Mouse (Mus musculus): Measurements from ENCODE around the gene Brd4. TPM values are rescaled to one million over a fixed set of nuclear protein-coding genes. Genes with fewer than 3 reads are reported as not detected.
A peak's percentile ranks its signal among the peaks of the same experiment; 100 is the strongest.

The Brd4 gene
- polyA plus RNA-seq, 1 experiment from 2014 or later, result 73.9 TPM

- 90% methylated on average over 1 of the region's 1 CpGs for WGBS
- no peak overlapping the region for H3K4me3 ChIP-seq (replicated peaks)
- ATAC-seq (ENCODE audit: low FRiP score), result no peak
- no peak overlapping the region for H3K9ac ChIP-seq (replicated peaks)
- H3K9me3 ChIP-seq (replicated peaks), result no peaks in the 10 kb centered on the region
- no peak overlapping the region for H3K27ac ChIP-seq (replicated peaks)
- H3K4me1 ChIP-seq, result peaks cover 18% of the 10 kb centered on the region
- H3K36me3 ChIP-seq, result no peaks in the 10 kb centered on the region
- H3K27me3 ChIP-seq (replicated peaks), result no peaks in the 10 kb centered on the region
- H3K4me2 ChIP-seq, result no peak overlapping the region
Measured at GRCm38 (mm10) chr17:32277201-32277600, 7.3 kb downstream of the Brd4 start.

- no peak for ATAC-seq (ENCODE audit: low FRiP score)
- no peak overlapping the region for H3K4me3 ChIP-seq (replicated peaks)
- no peak overlapping the region for H3K4me2 ChIP-seq
- no peaks in the 10 kb centered on the region for H3K9me3 ChIP-seq (replicated peaks)
- H3K4me1 ChIP-seq, result peaks cover 10% of the 10 kb centered on the region; the same call in 1 of the 2 replicates
- H3K9ac ChIP-seq (replicated peaks), result no peak overlapping the region
- 91% methylated on average over 3 of the region's 3 CpGs for WGBS
- H3K27ac ChIP-seq (replicated peaks), result no peak overlapping the region
- no peaks in the 10 kb centered on the region for H3K36me3 ChIP-seq
- no peaks in the 10 kb centered on the region for H3K27me3 ChIP-seq (replicated peaks)
Measured at GRCm38 (mm10) chr17:32275568-32275967, 9.0 kb downstream of the Brd4 start.

- ATAC-seq (ENCODE audit: low FRiP score), result no peak
- no peak overlapping the region for H3K4me3 ChIP-seq (replicated peaks)
- H3K4me2 ChIP-seq, result no peak overlapping the region
- no peaks in the 10 kb centered on the region for H3K9me3 ChIP-seq (replicated peaks)
- H3K27me3 ChIP-seq (replicated peaks), result no peaks in the 10 kb centered on the region
- H3K27ac ChIP-seq (replicated peaks), result no peak overlapping the region
- no peaks in the 10 kb centered on the region for H3K36me3 ChIP-seq
- 91% methylated on average over 7 of the region's 7 CpGs for WGBS
- H3K9ac ChIP-seq (replicated peaks), result no peak overlapping the region
- peaks cover 16% of the 10 kb centered on the region for H3K4me1 ChIP-seq
Measured at GRCm38 (mm10) chr17:32269151-32269550, 15.4 kb downstream of the Brd4 start.

GRCm38 (mm10) chr17:32268540-32268960, 16.0 kb downstream of the Brd4 start:
- Histone ChIP-seq H3K36me3 (no peaks in the 10 kb centered on the region), H3K27ac (replicated peaks) (no peak overlapping the region), H3K27me3 (replicated peaks) (no peaks in the 10 kb centered on the region), H3K9ac (replicated peaks) (no peak overlapping the region), H3K4me3 (replicated peaks) (no peak overlapping the region), H3K4me1 (peaks cover 22% of the 10 kb centered on the region), H3K4me2 (no peak overlapping the region), H3K9me3 (replicated peaks) (no peaks in the 10 kb centered on the region)
- 82% methylated on average over 3 of the region's 3 CpGs for whole genome bisulfite sequencing
- no peak for ATAC-seq (ENCODE audit: low FRiP score)

DNA sequence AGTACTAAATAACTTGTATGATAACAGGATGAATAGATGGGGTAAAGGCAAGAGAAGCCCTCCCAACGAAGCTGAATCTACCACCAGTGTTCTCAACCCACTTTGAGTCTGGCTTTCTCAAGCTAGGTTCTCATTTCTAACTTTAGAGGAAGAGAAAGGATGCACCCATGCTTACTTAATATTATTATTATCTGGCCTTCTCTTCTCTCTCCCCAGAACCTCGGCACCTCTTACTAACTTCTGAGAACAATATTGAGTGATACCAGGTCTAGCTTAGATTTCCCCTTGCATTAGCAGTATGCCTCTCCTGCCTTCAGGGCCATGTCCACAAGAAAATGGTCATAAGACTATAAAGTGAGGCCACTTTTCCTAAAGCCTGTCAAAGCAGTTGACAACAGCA, 16.4 kb downstream of the Brd4 start:
- no peak overlapping the region for H3K4me3 ChIP-seq (replicated peaks)
- no peak overlapping the region for H3K9ac ChIP-seq (replicated peaks)
- H3K4me2 ChIP-seq, result no peak overlapping the region
- 0 out of 2 replicates have a peak overlapping the region, but pooled peaks have one; percentile 13 for H3K27ac ChIP-seq (replicated peaks)
- H3K9me3 ChIP-seq (replicated peaks), result no peaks in the 10 kb centered on the region
- ATAC-seq (ENCODE audit: low FRiP score), result no peak
- peaks cover 22% of the 10 kb centered on the region for H3K4me1 ChIP-seq
- 57% methylated on average over 2 of the region's 2 CpGs for WGBS
- no peaks in the 10 kb centered on the region for H3K36me3 ChIP-seq
- no peaks in the 10 kb centered on the region for H3K27me3 ChIP-seq (replicated peaks)

DNA sequence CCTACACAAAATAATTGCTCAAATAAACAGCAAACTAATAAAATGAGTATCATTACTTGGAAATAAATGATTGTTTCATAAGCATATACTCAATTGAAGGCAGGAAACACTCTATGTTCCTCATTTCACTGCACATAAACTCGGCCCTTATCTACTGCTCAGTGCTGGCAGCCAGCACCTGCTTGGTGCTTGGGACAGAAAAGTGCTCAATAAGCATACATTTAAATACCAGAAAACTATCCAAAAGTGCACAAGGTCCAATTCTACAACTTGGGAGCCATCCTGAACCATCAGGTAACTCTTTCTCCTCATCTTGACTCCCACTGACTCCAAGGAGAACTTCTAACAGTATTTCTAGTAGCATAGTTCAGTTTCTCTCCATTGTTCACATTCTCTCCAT, 16.9 kb downstream of the Brd4 start:
- 85% methylated on average over 1 of the region's 1 CpGs for WGBS

DNA sequence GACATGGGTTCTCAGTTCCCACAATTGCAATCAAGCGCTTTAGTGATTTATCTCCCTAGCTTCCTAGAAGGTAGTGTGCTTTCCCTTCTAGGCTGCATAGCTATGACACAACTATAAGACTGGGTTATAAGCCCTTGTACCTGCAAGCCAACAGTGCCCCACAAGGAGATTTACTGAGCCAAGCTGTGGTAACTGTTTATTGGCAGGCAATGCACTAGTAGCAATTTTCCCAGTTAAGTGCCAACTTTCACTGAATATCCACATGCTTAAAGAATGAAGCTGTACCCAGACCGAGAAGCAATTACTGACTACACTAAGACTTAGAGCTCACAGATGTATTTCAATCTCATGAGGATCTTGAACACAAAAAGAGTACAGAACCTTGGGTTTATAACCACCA, 20.9 kb downstream of the Brd4 start:
- Histone ChIP-seq H3K9ac (replicated peaks) (no peak overlapping the region), H3K36me3 (no peaks in the 10 kb centered on the region), H3K27me3 (replicated peaks) (no peaks in the 10 kb centered on the region), H3K4me1 (peaks cover 21% of the 10 kb centered on the region), H3K27ac (replicated peaks) (no peak overlapping the region), H3K4me2 (no peak overlapping the region), H3K9me3 (replicated peaks) (no peaks in the 10 kb centered on the region), H3K4me3 (replicated peaks) (no peak overlapping the region)
- ATAC-seq (ENCODE audit: low FRiP score), result no peak
- 78% methylated on average over 2 of the region's 2 CpGs for WGBS

More for the DNA sequence above, 16.9 kb downstream of the Brd4 start:
- H3K27ac ChIP-seq (replicated peaks), result 0 out of 2 replicates have a peak overlapping the region, but pooled peaks have one; percentile 13
- H3K9me3 ChIP-seq (replicated peaks), result no peaks in the 10 kb centered on the region
- no peaks in the 10 kb centered on the region for H3K27me3 ChIP-seq (replicated peaks)
- no peak overlapping the region for H3K4me2 ChIP-seq
- ATAC-seq (ENCODE audit: low FRiP score), result no peak
- H3K4me1 ChIP-seq, result peaks cover 26% of the 10 kb centered on the region
- H3K36me3 ChIP-seq, result no peaks in the 10 kb centered on the region
- no peak overlapping the region for H3K9ac ChIP-seq (replicated peaks)
- no peak overlapping the region for H3K4me3 ChIP-seq (replicated peaks)

DNA sequence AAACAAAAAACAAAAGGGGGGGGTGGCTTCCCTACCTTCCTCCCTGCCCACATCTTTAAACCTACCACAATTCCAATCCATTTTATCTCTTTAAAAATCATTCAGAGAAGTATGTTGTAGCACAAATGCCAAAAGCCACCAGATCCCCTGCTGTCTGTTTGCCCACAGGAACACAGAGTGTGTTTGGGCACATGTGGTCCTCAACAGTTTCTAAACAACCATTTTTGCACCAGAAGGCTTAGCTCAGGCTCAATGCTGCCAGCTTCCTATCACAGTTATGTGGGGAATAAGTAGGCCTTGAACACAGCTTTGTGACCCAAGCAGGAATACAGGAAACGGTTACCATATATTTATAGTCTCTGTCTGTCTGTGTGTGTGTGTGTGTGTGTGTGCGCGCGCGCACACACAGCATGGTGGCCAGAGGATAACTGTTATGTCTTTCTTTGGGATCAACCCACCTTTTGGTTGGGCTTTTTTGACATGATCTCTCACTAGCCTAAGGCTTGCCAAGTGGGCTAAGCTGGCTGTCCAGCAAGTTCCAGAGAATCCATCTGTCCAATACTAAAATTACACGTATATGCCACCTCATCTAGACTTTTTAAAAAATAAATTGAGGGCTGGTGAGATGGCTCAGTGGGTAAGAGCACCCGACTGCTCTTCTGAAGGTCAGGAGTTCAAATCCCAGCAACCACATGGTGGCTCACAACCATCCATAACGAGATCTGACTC, 21.5 kb downstream of the Brd4 start:
- Histone ChIP-seq H3K27me3 (replicated peaks) (no peaks in the 10 kb centered on the region), H3K9ac (replicated peaks) (no peak overlapping the region), H3K4me1 (peaks cover 17% of the 10 kb centered on the region), H3K27ac (replicated peaks) (no peak overlapping the region), H3K9me3 (replicated peaks) (no peaks in the 10 kb centered on the region), H3K4me2 (no peak overlapping the region), H3K4me3 (replicated peaks) (no peak overlapping the region), H3K36me3 (no peaks in the 10 kb centered on the region)
- ATAC-seq (ENCODE audit: low FRiP score), result no peak
- WGBS, result 92% methylated on average over 8 of the region's 8 CpGs

GRCm38 (mm10) chr17:32258869-32259268, 25.7 kb downstream of the Brd4 start:
- WGBS, result 97% methylated on average over 2 of the region's 2 CpGs
- no peak overlapping the region for H3K4me3 ChIP-seq (replicated peaks)
- no peak for ATAC-seq (ENCODE audit: low FRiP score)

DNA sequence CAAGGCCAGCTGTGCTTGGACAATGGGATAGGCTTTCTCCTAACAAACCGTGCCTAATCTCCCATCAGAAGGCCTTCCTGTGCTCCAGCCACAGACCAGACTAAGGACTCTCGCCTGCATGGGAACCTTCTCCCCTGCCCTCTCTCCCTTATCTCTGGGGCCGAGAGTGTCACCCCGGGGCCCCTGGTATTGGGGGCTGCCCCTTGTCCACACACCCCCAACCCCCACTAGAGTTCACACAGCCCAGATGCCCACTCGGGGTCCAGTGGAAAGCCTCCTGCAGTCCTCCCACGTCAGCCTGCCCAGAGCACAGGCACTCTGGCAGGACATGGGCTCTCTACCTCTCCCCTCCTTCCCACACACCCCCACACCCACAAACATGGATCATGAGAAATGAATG, 26.6 kb downstream of the Brd4 start:
- H3K27ac ChIP-seq (replicated peaks), result no peak overlapping the region
- H3K9me3 ChIP-seq (replicated peaks), result no peaks in the 10 kb centered on the region
- WGBS, result 48% methylated on average over 6 of the region's 6 CpGs
- H3K9ac ChIP-seq (replicated peaks), result no peak overlapping the region
- no peak overlapping the region for H3K4me3 ChIP-seq (replicated peaks)
- ATAC-seq (ENCODE audit: low FRiP score), result no peak
- H3K4me2 ChIP-seq, result no peak overlapping the region
- no peaks in the 10 kb centered on the region for H3K27me3 ChIP-seq (replicated peaks)
- H3K4me1 ChIP-seq, result peaks cover 10% of the 10 kb centered on the region
- no peaks in the 10 kb centered on the region for H3K36me3 ChIP-seq

More at GRCm38 (mm10) chr17:32258869-32259268, 25.7 kb downstream of the Brd4 start:
- H3K27me3 ChIP-seq (replicated peaks), result no peaks in the 10 kb centered on the region
- H3K27ac ChIP-seq (replicated peaks), result no peak overlapping the region
- H3K36me3 ChIP-seq, result no peaks in the 10 kb centered on the region
- H3K9me3 ChIP-seq (replicated peaks), result no peaks in the 10 kb centered on the region
- no peak overlapping the region for H3K9ac ChIP-seq (replicated peaks)
- no peak overlapping the region for H3K4me2 ChIP-seq
- peaks cover 11% of the 10 kb centered on the region for H3K4me1 ChIP-seq

DNA sequence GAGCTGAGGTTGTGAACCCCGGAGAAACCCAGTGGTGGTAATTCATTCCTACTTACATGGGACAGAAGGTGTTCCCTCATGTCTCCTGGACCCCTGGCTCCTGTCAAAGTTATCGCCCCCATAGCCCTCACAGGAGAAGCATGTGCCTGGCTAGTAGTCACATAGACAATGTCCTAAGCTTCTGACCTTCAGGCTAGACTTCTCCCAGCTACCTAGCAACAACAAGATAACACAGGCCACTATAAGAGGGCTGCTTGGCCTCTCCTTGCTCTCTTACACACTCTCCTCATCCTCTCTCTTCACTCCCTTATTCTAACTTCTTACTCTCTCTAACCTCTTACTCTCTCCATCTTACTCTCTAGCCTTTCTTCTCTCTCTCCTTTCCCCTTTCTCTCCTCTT, 27.1 kb downstream of the Brd4 start:
- no peak for ATAC-seq (ENCODE audit: low FRiP score)
- H3K4me3 ChIP-seq (replicated peaks), result no peak overlapping the region
- H3K27me3 ChIP-seq (replicated peaks), result no peaks in the 10 kb centered on the region
- H3K9ac ChIP-seq (replicated peaks), result no peak overlapping the region
- no peaks in the 10 kb centered on the region for H3K9me3 ChIP-seq (replicated peaks)
- no peak overlapping the region for H3K4me2 ChIP-seq
- H3K36me3 ChIP-seq, result no peaks in the 10 kb centered on the region
- 94% methylated on average over 2 of the region's 2 CpGs for WGBS
- H3K4me1 ChIP-seq, result peaks cover 8% of the 10 kb centered on the region
- H3K27ac ChIP-seq (replicated peaks), result no peak overlapping the region

- H3K9ac ChIP-seq (replicated peaks), result no peak overlapping the region
- H3K27ac ChIP-seq (replicated peaks), result no peak overlapping the region
- no peaks in the 10 kb centered on the region for H3K36me3 ChIP-seq
- 81% methylated on average over 2 of the region's 2 CpGs for WGBS
- no peak for ATAC-seq (ENCODE audit: low FRiP score)
- no peak overlapping the region for H3K4me2 ChIP-seq
- H3K9me3 ChIP-seq (replicated peaks), result no peaks in the 10 kb centered on the region
- peaks cover 8% of the 10 kb centered on the region for H3K4me1 ChIP-seq
- no peak overlapping the region for H3K4me3 ChIP-seq (replicated peaks)
- H3K27me3 ChIP-seq (replicated peaks), result no peaks in the 10 kb centered on the region
Measured at GRCm38 (mm10) chr17:32256896-32257295, 27.6 kb downstream of the Brd4 start.
